Mouse (Mus musculus) liver, postnatal 0 days (tissue): ENCODE data around the gene Cradd. TPM values are rescaled to one million over a fixed set of nuclear protein-coding genes. Genes with fewer than 3 reads are reported as not detected.

Experiments used
- ATAC-seq: fragments of 200-750 bp; cut with Nextera tagmentation; 2 replicates; pipeline ENCODE4 v1.8.0; 2017; ENCODE audit warnings: mild to moderate bottlenecking, moderate library complexity
- DNase-seq: peaks from one replicate; pipeline ENCODE4 v3.0.0-alpha.2; 2016
- H3K27ac ChIP-seq: fragments of 300-500 bp; sonication (generic); 2 replicates; pipeline ENCODE4 v1.5.1; 2014; ENCODE audit warnings: antibody characterized with exemption, moderate library complexity, mild to moderate bottlenecking, low read depth
- H3K27me3 ChIP-seq: fragments of 300-500 bp; sonication (generic); 2 replicates; pipeline ENCODE4 v1.6.1; 2014; ENCODE audit warnings: low read length, control low read depth, mixed read lengths; ENCODE audit not compliant: insufficient read depth
- H3K36me3 ChIP-seq: fragments of 300-500 bp; sonication (generic); replicated peaks from 2 replicates; pipeline ENCODE4 v1.6.1; 2014; ENCODE audit warnings: mild to moderate bottlenecking, control low read depth, low read length, moderate library complexity, mixed read lengths; ENCODE audit not compliant: insufficient read depth
- H3K4me1 ChIP-seq: fragments of 300-500 bp; sonication (generic); 2 replicates; pipeline ENCODE4 v1.6.1; 2014; ENCODE audit warnings: antibody characterized with exemption, mild to moderate bottlenecking, control low read depth; ENCODE audit not compliant: insufficient read depth
- H3K4me2 ChIP-seq: fragments of 300-500 bp; sonication (generic); 2 replicates; pipeline ENCODE4 v1.6.1; 2014; ENCODE audit warnings: low read depth, mild to moderate bottlenecking, low read length, moderate library complexity, mixed read lengths
- H3K4me3 ChIP-seq: fragments of 300-500 bp; sonication (generic); 2 replicates; pipeline ENCODE4 v1.5.1; 2014; ENCODE audit warnings: low read depth, low read length
- H3K9ac ChIP-seq: fragments of 300-500 bp; sonication (generic); replicated peaks from 2 replicates; pipeline ENCODE4 v1.6.1; 2014; ENCODE audit warnings: mild to moderate bottlenecking, moderate library complexity
- H3K9me3 ChIP-seq: fragments of 300-500 bp; sonication (generic); 2 replicates; pipeline ENCODE4 v1.6.1; 2016; ENCODE audit warnings: mild to moderate bottlenecking, control low read depth, low read length, mixed read lengths
- CTCF ChIP-seq: sonication (generic); IDR thresholded peaks from 2 replicates; pipeline ENCODE4 v1.5.1; 2016; ENCODE audit warnings: antibody characterized with exemption, low read depth
- EP300 ChIP-seq: IDR thresholded peaks from 2 replicates; pipeline ENCODE4 v1.6.1; 2016; ENCODE audit warnings: antibody characterized with exemption, low read depth, mild to moderate bottlenecking
- WGBS: fragments of 180-500 bp; shearing (Covaris S2); extraction: QIAGEN DNeasy Blood & Tissue Kit; methylation state at CpG from one replicate; pipeline ENCODE4 v1.1.7; 2014; ENCODE audit not compliant: insufficient replicate concordance; 5-methylcytosine and 5-hydroxymethylcytosine counted together
- polyA plus RNA-seq: library from polyadenylated mRNA; unstranded; fragments of >200 nt; fragmentation: Nextera tagmentation; extraction: Ambion mirVana; gene quantifications from 2 replicates; pipeline ENCODE4 v1.2.1, GENCODE M21; 2015

Cradd gene
- polyA plus RNA-seq, 1 experiment from 2014 or later = 6.5 TPM

DNA sequence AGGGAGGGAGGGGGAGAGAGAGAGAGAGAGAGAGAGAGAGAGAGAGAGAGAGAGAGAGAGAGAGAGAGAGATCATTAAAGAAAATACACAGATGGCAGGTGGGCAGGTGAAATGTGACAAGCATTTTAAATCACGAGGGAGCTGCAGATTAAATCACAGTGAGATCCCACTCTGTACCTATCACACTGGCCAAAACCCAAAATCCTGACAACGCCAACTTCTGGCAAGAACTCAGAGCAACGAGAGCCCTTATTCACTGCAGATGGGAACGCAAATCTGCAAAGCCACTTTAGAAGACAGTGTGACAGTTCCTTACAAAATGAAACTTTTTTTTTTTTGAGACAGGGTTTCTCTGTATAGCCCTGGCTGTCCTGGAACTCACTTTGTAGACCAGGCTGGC, 35.7 kb downstream of the Cradd start:
- Histone ChIP-seq H3K27ac (no peak overlapping the region), H3K4me2 (no peak overlapping the region), H3K9ac (no peak overlapping the region), H3K4me3 (no peak overlapping the region), H3K9me3 (no peaks in the 10 kb centered on the region), H3K36me3 (no peaks in the 10 kb centered on the region), H3K27me3 (no peaks in the 10 kb centered on the region), H3K4me1 (peaks cover 13% of the 10 kb centered on the region; the same call in 1 of the 2 replicates)
- ATAC-seq (no peak), DNase-seq (no peak)
- 79% methylated on average over 4 of the region's 4 CpGs for WGBS
- TF ChIP-seq EP300 (no peak), CTCF (no peak)

DNA sequence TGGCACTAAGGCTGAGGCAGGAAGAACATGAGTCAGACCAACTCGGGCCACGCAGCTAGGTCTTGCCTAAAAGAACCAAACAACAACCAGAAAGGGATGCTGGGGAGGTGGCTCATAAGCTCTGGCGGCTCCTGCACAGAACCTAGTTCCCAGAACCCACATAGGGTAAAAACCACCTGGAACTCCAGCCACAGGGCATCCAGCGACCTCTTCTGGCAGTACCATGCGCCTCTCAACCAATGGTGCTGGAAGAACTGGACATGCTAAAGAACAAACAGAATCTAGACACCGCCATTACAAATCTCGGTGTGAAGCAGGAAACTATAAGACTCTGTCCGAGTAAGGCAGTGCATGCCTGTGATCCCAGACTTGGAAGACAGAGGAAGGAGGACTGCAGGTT, 36.6 kb downstream of the Cradd start:
- Histone ChIP-seq H3K9ac (no peak overlapping the region), H3K4me3 (no peak overlapping the region), H3K9me3 (no peaks in the 10 kb centered on the region), H3K36me3 (no peaks in the 10 kb centered on the region), H3K4me2 (no peak overlapping the region), H3K27ac (no peak overlapping the region), H3K27me3 (no peaks in the 10 kb centered on the region), H3K4me1 (peaks cover 11% of the 10 kb centered on the region; the same call in 1 of the 2 replicates)
- no peak for TF ChIP-seq EP300
- TF ChIP-seq CTCF = no peak
- WGBS = 84% methylated on average over 8 of the region's 8 CpGs
- ATAC-seq = no peak
- no peak for DNase-seq

DNA sequence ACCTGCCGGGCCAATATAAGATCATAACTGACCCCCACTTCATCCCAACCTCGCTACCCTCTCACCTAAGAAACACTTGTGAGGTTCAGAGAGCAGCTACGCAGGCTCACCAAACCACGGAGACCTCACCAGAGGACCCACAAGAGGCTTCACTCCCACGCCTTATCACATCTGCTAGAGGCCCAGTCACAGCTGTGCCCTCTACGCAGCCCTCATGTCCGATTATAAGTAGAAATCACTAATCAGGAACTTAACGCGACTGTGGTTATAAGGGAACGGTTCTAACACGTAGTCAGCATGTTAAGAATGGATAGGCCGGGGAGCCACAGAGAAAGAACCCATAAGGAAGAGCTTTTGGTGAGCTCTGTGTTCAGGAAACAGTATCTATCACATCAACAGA, 40.5 kb downstream of the Cradd start:
- Histone ChIP-seq H3K36me3 (no peaks in the 10 kb centered on the region), H3K9ac (no peak overlapping the region), H3K9me3 (no peaks in the 10 kb centered on the region), H3K4me2 (no peak overlapping the region), H3K27me3 (no peaks in the 10 kb centered on the region), H3K4me1 (0 out of 2 replicates have a peak, but pooled peaks cover 3% of the 10 kb centered on the region), H3K4me3 (no peak overlapping the region), H3K27ac (no peak overlapping the region)
- TF ChIP-seq EP300 = no peak
- no peak for TF ChIP-seq CTCF
- WGBS = 49% methylated on average over 12 of the region's 12 CpGs
- ATAC-seq = no peak
- DNase-seq = no peak

DNA sequence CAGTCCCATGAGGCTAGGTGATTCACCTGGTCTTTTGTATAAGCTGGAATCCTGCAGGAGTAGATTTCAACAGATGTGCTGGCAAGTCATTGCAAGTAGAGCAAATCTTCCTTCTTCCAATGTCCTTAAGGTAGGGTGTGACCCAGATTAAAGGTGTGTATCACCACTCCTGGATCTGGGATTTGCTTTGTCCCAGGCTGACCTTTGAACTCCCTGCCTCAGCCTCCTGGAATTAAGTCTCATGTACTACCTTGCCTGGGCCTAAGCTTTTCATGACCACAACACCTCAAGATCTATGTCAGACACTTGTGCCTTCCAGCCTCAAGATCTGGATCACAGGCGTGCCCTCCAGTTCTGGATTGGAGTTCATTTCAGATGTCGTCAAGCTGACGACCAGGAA, 41.9 kb downstream of the Cradd start:
- H3K27me3 ChIP-seq = no peaks in the 10 kb centered on the region
- no peak overlapping the region for H3K4me3 ChIP-seq
- H3K27ac ChIP-seq = no peak overlapping the region
- ATAC-seq (no peak), DNase-seq (no peak)
- no peaks in the 10 kb centered on the region for H3K9me3 ChIP-seq
- 0 out of 2 replicates have a peak, but pooled peaks cover 3% of the 10 kb centered on the region for H3K4me1 ChIP-seq
- H3K4me2 ChIP-seq = no peak overlapping the region
- H3K9ac ChIP-seq = no peak overlapping the region
- 79% methylated on average over 3 of the region's 3 CpGs for WGBS
- H3K36me3 ChIP-seq = no peaks in the 10 kb centered on the region
- no peak for TF ChIP-seq CTCF
- no peak for TF ChIP-seq EP300

DNA sequence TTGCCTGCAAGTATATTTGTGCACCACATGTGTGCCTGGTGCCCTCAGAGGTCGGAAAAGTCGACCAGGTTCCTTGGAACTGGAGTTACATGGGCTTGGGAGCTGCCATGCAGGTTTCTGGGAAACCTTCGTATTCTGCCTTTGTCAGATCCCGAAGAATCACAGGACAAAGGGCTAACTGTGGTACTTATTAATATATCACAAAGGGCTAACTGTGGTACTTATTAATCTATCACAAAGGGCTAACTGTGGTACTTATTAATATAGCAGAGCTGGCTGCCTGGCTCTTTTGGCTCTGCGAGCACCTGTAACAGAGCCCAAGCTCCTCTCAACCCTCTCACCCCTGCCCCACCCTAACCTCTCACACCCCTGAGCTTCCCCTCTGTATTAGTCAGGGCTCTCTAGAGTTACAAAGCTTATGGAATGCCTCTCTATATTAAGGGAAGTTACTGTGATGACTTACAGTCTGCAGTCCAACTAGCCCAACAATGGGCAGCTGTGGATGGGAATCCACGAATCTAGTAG, 42.4 kb downstream of the Cradd start:
- no peaks in the 10 kb centered on the region for H3K36me3 ChIP-seq
- no peak overlapping the region for H3K27ac ChIP-seq
- H3K4me2 ChIP-seq = no peak overlapping the region
- H3K4me3 ChIP-seq = no peak overlapping the region
- TF ChIP-seq EP300 (no peak), CTCF (no peak)
- no peaks in the 10 kb centered on the region for H3K27me3 ChIP-seq
- no peak for DNase-seq
- 84% methylated on average over 6 of the region's 6 CpGs for WGBS
- 0 out of 2 replicates have a peak, but pooled peaks cover 3% of the 10 kb centered on the region for H3K4me1 ChIP-seq
- no peak overlapping the region for H3K9ac ChIP-seq
- H3K9me3 ChIP-seq = no peaks in the 10 kb centered on the region
- ATAC-seq = no peak

DNA sequence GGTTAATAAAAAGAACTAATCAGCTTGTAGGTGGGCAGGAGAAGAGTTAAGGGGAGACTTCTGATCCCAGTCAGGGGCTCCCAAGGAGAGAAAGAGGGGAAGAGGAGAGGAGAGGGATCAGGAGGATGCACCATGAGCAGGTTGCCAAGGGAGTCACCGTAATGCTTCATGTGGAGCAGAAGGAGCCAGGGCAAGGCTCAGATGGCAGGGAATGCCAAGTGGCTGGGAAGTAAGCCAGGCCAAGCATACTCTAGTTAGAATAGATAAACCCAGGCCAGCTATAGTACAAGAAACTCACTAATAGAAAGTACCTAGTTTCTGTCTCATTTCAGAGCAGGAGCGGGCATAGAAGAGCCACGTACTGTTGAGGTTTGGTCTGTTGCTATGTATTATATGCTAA, 43.6 kb downstream of the Cradd start:
- Histone ChIP-seq H3K9me3 (no peaks in the 10 kb centered on the region), H3K27ac (no peak overlapping the region), H3K4me3 (no peak overlapping the region), H3K9ac (no peak overlapping the region), H3K27me3 (no peaks in the 10 kb centered on the region), H3K4me1 (0 out of 2 replicates have a peak, but pooled peaks cover 3% of the 10 kb centered on the region), H3K36me3 (no peaks in the 10 kb centered on the region), H3K4me2 (no peak overlapping the region)
- no peak for DNase-seq
- ATAC-seq = no peak
- 83% methylated on average over 3 of the region's 3 CpGs for WGBS
- TF ChIP-seq CTCF (no peak), EP300 (no peak)
